Mouse (Mus musculus) layer of hippocampus, adult 2 months (tissue): ENCODE results near the gene Gm20683. TPM values are rescaled to one million over a fixed set of nuclear protein-coding genes. Genes with fewer than 3 reads are reported as not detected.
"Not testable (repeated sequence)": the region's sequence is repeated elsewhere in the genome, so short reads cannot be mapped to it uniquely, and the experiment has no call there.

Experiments used
- DNase-seq, 2 experiments: peaks; one replicate each; pipeline ENCODE4 v3.0.0; 2022; ENCODE audit warnings: low spot score in 2 of 2
- H3K27ac ChIP-seq: fragments of 200-600 bp; 2 replicates; pipeline ENCODE4 v1.8.1; 2022
- H3K4me3 ChIP-seq: fragments of 200-600 bp; 2 replicates; pipeline ENCODE4 v1.8.1; 2022; ENCODE audit warnings: mild to moderate bottlenecking
- CTCF ChIP-seq: fragments of 200-600 bp; conservative IDR thresholded peaks from 2 replicates; pipeline ENCODE4 v1.8.1; 2022; ENCODE audit warnings: antibody characterized with exemption, mild to moderate bottlenecking, moderate library complexity
- total RNA-seq, 2 experiments: library from RNA; stranded (reverse); gene quantifications; 2 replicates each; pipeline ENCODE4 v1.2.3; 2021

Gm20683 gene
- total RNA-seq, 2 experiments from 2014 or later = 30.0 to 33.9 TPM

- peak; percentile 91 to 92 for DNase-seq
- Histone ChIP-seq H3K4me3 (peak within 1 kb of the TSS; percentile 89), H3K27ac (peak within 1 kb of the TSS; percentile 93)
- TF ChIP-seq CTCF = peak; percentile 73
Measured at GRCm38 (mm10) chr17:25808789-25809605, 32.6 kb downstream of the Gm20683 start, which contains the start of gene Fbxl16. Fbxl16 (plus strand) TSS chr17:25809085.

- no peak for DNase-seq
- TF ChIP-seq CTCF = no peak
- H3K4me3 ChIP-seq = peak overlapping the region; percentile 89; the same call in 1 of the 2 replicates
- H3K27ac ChIP-seq = peak overlapping the region; percentile 93; the same call in 1 of the 2 replicates
Measured at GRCm38 (mm10) chr17:25808028-25808427, 33.5 kb downstream of the Gm20683 start.

- TF ChIP-seq CTCF = peak; percentile 61
- not testable (repeated sequence) for H3K4me3 ChIP-seq, H3K27ac ChIP-seq, DNase-seq
Measured at GRCm38 (mm10) chr17:25807452-25807851, 34.1 kb downstream of the Gm20683 start.

- TF ChIP-seq CTCF = no peak
- no peak for DNase-seq
- Histone ChIP-seq H3K4me3 (no peak overlapping the region), H3K27ac (no peak overlapping the region)
Measured at GRCm38 (mm10) chr17:25806507-25806906, 35.1 kb downstream of the Gm20683 start.

GRCm38 (mm10) chr17:25802825-25803517 is 38.6 kb downstream of the Gm20683 start:
- Histone ChIP-seq H3K4me3 (peak overlapping the region; percentile 50), H3K27ac (peak overlapping the region; percentile 99)
- DNase-seq = peak; percentile 86 to 94
- no peak for TF ChIP-seq CTCF

GRCm38 (mm10) chr17:25801029-25801428 is 40.5 kb downstream of the Gm20683 start:
- Histone ChIP-seq H3K4me3 (no peak overlapping the region), H3K27ac (peak overlapping the region; percentile 99)
- peak; percentile 75 to 77 for DNase-seq
- TF ChIP-seq CTCF = peak; percentile 95

GRCm38 (mm10) chr17:25796951-25797369 is 44.6 kb downstream of the Gm20683 start, which contains the start of gene Metrn:
Metrn (minus strand) TSS chr17:25797136.
- no peak for TF ChIP-seq CTCF
- Histone ChIP-seq H3K27ac (peak within 1 kb of the TSS; percentile 95), H3K4me3 (peak within 1 kb of the TSS; percentile 64)
- peak; percentile 73 to 74 for DNase-seq

- TF ChIP-seq CTCF = no peak
- peak overlapping the region; percentile 64 for H3K4me3 ChIP-seq
- DNase-seq = no peak
- peak overlapping the region; percentile 95 for H3K27ac ChIP-seq
Measured at GRCm38 (mm10) chr17:25796211-25796771, 45.3 kb downstream of the Gm20683 start.

- Histone ChIP-seq H3K27ac (peak within 1 kb of the TSS; percentile 95), H3K4me3 (peak within 1 kb of the TSS; percentile 64)
- no peak for TF ChIP-seq CTCF
- DNase-seq = peak; percentile 62 to 82
Measured at GRCm38 (mm10) chr17:25795609-25796092, 45.9 kb downstream of the Gm20683 start, which contains the start of gene AC134908.4. AC134908.4 (minus strand) TSS chr17:25795659.

- no peak for TF ChIP-seq CTCF
- no peak for DNase-seq
- H3K27ac ChIP-seq = peak overlapping the region; percentile 95
- H3K4me3 ChIP-seq = peak overlapping the region; percentile 41
Measured at GRCm38 (mm10) chr17:25794998-25795397, 46.6 kb downstream of the Gm20683 start.

- DNase-seq = no peak
- Histone ChIP-seq H3K27ac (peak overlapping the region; percentile 95), H3K4me3 (no peak overlapping the region; the same call in 1 of the 2 replicates)
- no peak for TF ChIP-seq CTCF
Measured at GRCm38 (mm10) chr17:25794197-25794596, 47.4 kb downstream of the Gm20683 start.

GRCm38 (mm10) chr17:25792615-25793014 is 48.9 kb downstream of the Gm20683 start, which contains the start of gene Fam173a:
Fam173a (minus strand) TSS chr17:25792901.
- peak within 1 kb of the TSS; percentile 95 for H3K27ac ChIP-seq
- DNase-seq = peak in 1 of 2 experiments; percentile 62
- TF ChIP-seq CTCF = no peak
- peak within 1 kb of the TSS; percentile 88 for H3K4me3 ChIP-seq
